Mouse (Mus musculus) embryonic fibroblast, embryonic 13.5 days (primary cell): ENCODE results near the gene Atxn3.

ENCODE experiments used
- CTCF ChIP-seq: IDR thresholded peaks from 2 replicates; pipeline ENCODE4 v1.5.1; 2011; ENCODE audit warnings: mild to moderate bottlenecking, control low read depth, low read length, moderate library complexity, borderline replicate concordance; ENCODE audit not compliant: insufficient read depth
- POLR2A ChIP-seq: IDR thresholded peaks from 2 replicates; pipeline ENCODE4 v1.6.1; 2011; ENCODE audit warnings: low read depth, mild to moderate bottlenecking, control low read depth, low read length, moderate library complexity

DNA sequence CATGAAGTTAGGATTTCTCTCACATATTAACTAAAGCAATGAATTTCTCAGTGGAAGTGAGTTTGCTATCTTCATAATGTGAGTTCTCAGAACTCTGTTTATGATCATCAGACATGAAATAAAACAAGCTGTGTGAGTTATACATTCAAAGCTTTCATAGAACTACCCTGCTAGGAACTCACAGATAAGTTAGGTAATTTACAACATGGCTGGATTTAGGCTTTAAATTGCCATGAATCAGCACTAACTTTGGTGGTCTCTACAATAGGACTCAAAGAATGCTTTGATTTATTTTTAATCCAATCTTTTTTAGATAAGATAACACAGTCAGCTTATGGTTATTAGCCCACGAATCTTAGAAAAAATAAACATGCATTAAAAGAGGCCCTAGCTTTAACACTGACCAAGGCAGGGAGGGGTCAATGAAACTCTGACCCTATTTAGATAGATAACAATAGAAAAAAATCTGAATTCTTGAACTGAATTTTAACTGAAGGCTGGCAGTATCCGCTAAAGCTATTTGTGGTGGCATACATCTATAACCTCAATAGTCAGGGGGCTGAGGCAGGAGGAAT, 58.3 kb downstream of the Atxn3 start:
- no peak for TF ChIP-seq CTCF
- no peak for TF ChIP-seq POLR2A
